Mouse (Mus musculus): ENCODE data around the gene Fbxo21.

DNA sequence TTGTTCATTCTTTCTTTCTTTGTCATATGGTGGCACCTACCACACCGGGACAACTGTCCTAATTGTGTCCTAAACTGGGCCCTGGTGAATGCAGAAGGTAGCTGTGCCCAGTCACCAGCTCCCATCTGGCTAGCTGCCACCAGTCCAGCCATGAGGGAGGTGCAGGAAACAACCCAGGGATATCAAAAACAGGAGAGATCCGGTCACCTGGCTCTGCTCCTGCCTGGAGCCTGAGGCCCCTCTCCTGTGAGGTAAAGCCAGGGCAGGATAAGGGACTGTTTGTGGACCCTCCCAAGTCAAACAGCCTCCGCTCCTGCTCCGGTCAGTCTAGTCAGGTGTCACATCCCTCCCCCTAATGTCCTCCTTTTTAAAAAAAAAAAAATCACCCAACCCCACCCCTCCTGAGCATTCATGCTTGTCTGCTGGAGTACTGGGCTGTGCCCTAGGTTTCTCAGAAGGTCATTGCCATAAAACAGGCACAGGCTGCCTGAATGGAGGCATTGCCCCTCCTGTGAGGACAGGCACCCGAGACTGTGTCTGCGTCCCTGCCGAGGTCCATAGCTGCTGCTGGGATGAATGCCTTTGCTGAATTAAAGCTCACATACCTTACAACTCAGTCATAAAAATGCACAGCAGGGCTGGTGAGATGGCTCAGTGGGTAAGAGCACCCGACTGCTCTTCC is 75.6 kb downstream of the Fbxo21 start:
- no peak for TF ChIP-seq CTCF (IDR thresholded peaks at IDR 0.05; ENCODE audit: low read depth)
- TF ChIP-seq EP300 (IDR thresholded peaks at IDR 0.05; ENCODE audit: low read depth), result no peak
